Mouse (Mus musculus): ENCODE data around the gene BC051142.

- TF ChIP-seq CTCF (IDR thresholded peaks at IDR 0.05; ENCODE audit: control insufficient read depth, insufficient read depth, insufficient read length) (no peak), USF1 (IDR thresholded peaks at IDR 0.05; ENCODE audit: low read depth) (no peak), CEBPB (IDR thresholded peaks at IDR 0.05; ENCODE audit: low read depth) (no peak)
Measured at GRCm38 (mm10) chr17:34376847-34377246, 21.8 kb upstream of the BC051142 start, which contains the start of gene Btnl1.
